Mouse (Mus musculus) heart, postnatal 0 days (tissue): Measurements from ENCODE around the gene H3f3a.

Experiments used
- CTCF ChIP-seq: IDR thresholded peaks from 2 replicates; pipeline ENCODE4 v1.5.1; 2016; ENCODE audit warnings: antibody characterized with exemption, control low read depth, low read depth
- EP300 ChIP-seq: IDR thresholded peaks from 2 replicates; pipeline ENCODE4 v1.6.1; 2016; ENCODE audit warnings: antibody characterized with exemption, low read depth

DNA sequence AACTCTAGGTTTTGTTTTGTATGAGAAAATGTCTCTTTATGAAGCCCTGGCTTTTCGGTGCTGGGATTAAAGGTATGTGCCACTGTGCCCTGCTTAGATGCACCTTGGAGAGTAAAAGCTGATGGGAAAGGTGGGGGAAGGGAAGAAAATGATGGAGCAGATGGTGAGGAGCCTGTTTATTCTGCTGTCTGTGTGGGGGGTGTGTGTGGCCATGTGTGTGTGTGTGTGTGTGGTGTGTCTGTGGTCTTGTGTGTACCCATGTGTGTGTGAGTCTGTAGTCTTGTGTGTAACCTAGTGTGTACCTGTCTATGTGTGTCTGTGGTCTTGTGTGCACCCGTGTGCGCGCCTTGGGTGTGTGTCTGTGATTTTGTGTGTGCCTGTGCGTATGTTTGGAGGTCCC is 15.1 kb downstream of the H3f3a start:
- TF ChIP-seq EP300 (no peak), CTCF (no peak)
